Mouse (Mus musculus): ENCODE data around the gene Cnpy4. TPM values are rescaled to one million over a fixed set of nuclear protein-coding genes. Genes with fewer than 3 reads are reported as not detected.

Cnpy4 gene
- total and polyA plus RNA-seq, 2 experiments from 2014 or later: 11.0 to 23.4 TPM

DNA sequence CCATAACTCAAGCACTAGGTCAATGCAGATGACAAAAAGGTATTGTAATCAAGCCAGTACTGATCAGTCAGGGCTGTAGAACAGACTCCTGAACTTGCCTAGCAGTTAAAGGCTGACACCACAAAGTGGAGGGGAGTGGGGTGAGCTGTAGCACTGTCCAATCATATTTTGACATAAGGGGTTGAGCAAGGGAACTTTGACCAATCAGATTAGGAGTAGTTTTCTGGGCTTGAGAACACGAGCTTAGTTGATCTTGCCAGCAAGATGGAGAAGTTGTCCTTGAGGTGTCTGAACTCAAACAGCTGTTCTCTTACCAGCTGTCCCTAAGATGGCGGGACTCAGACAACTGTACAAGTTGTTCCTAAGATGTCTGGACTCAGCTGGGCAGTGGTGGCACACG, 14.1 kb upstream of the Cnpy4 start:
- Histone ChIP-seq H3K4me2 (ENCODE audit: low read depth, low read length) (no peak overlapping the region), H3K9ac (replicated peaks; ENCODE audit: low read length) (no peak overlapping the region), H3K4me3 (ENCODE audit: low read length) (no peak overlapping the region), H3K9me3 (ENCODE audit: low read length) (no peaks in the 10 kb centered on the region), H3K36me3 (ENCODE audit: insufficient read depth, low read length) (peaks cover 21% of the 10 kb centered on the region), H3K4me1 (ENCODE audit: insufficient read depth, low read length) (0 out of 2 replicates have a peak, but pooled peaks cover 3% of the 10 kb centered on the region), H3K27me3 (ENCODE audit: insufficient read depth, low read length) (no peaks in the 10 kb centered on the region), H3K27ac (no peak overlapping the region)
- no peak for ATAC-seq
- no peak for DNase-seq (ENCODE audit: low spot score)
- no peak for TF ChIP-seq CTCF (IDR thresholded peaks at IDR 0.05; ENCODE audit: low read depth)
- WGBS: 75% methylated on average over 3 of the region's 3 CpGs

- TF ChIP-seq CTCF (IDR thresholded peaks at IDR 0.05; ENCODE audit: low read depth): no peak
- Histone ChIP-seq H3K27ac (peak overlapping the region; percentile 62), H3K9me3 (ENCODE audit: low read length) (no peaks in the 10 kb centered on the region), H3K9ac (replicated peaks; ENCODE audit: low read length) (peak overlapping the region; percentile 75), H3K27me3 (ENCODE audit: insufficient read depth, low read length) (no peaks in the 10 kb centered on the region), H3K4me2 (ENCODE audit: low read depth, low read length) (peak overlapping the region; percentile 88), H3K36me3 (ENCODE audit: insufficient read depth, low read length) (0 out of 2 replicates have a peak, but pooled peaks cover 4% of the 10 kb centered on the region), H3K4me3 (ENCODE audit: low read length) (peak overlapping the region; percentile 73), H3K4me1 (ENCODE audit: insufficient read depth, low read length) (peaks cover 16% of the 10 kb centered on the region; the same call in 1 of the 2 replicates)
- peak; percentile 93 for DNase-seq (ENCODE audit: low spot score)
- ATAC-seq: peak; percentile 86
- WGBS: 0% methylated on average over 10 of the region's 10 CpGs
Measured at GRCm38 (mm10) chr5:138187661-138188306, 499 bp downstream of the Cnpy4 start.

GRCm38 (mm10) chr5:138193771-138194727, 6.8 kb downstream of the Cnpy4 start, which contains the start of gene Mblac1:
Mblac1 (plus strand) TSS chr5:138194314.
- Histone ChIP-seq H3K36me3 (ENCODE audit: insufficient read depth, low read length) (0 out of 2 replicates have a peak, but pooled peaks cover 4% of the 10 kb centered on the region), H3K27ac (peak within 1 kb of the TSS; percentile 93), H3K4me2 (ENCODE audit: low read depth, low read length) (peak within 1 kb of the TSS; percentile 97), H3K27me3 (ENCODE audit: insufficient read depth, low read length) (no peaks in the 10 kb centered on the region), H3K4me3 (ENCODE audit: low read length) (peak within 1 kb of the TSS; percentile 76), H3K9me3 (ENCODE audit: low read length) (no peaks in the 10 kb centered on the region), H3K9ac (replicated peaks; ENCODE audit: low read length) (peak within 1 kb of the TSS; percentile 68), H3K4me1 (ENCODE audit: insufficient read depth, low read length) (no peaks in the 10 kb centered on the region)
- TF ChIP-seq CTCF (IDR thresholded peaks at IDR 0.05; ENCODE audit: low read depth): 0 out of 2 replicates have a peak, but pooled peaks have one; percentile 1
- peak; percentile 89 for DNase-seq (ENCODE audit: low spot score)
- ATAC-seq: peak; percentile 86
- WGBS: 7% methylated on average over 54 of the region's 54 CpGs

DNA sequence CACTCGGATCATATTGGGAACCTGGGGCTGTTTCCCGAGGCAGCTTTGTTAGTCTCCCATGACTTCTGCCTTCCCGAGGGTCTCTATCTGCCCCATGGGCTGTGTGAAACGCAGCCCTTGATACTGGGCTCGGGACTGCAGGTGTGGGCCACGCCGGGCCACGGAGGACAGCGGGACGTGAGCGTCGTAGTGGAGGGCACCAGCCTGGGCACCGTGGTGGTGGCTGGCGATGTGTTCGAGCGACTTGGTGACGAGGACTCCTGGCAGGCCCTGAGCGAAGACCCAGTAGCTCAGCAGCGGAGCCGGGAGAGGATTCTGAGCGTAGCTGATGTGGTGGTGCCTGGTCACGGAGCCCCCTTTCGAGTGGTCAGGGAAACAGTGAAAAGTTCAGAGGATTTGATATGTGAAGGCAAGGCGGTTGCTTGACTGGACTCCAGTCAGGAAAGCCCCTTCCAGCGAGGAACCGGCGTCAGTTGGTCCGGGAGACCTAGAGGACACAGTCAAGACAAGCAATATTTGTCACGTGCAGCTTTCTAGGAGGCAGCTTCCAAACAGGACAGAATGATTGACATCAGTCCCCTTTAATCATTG, 7.6 kb downstream of the Cnpy4 start:
- Histone ChIP-seq H3K4me1 (ENCODE audit: insufficient read depth, low read length) (no peaks in the 10 kb centered on the region), H3K4me2 (ENCODE audit: low read depth, low read length) (peak overlapping the region; percentile 97), H3K9ac (replicated peaks; ENCODE audit: low read length) (peak overlapping the region; percentile 68), H3K4me3 (ENCODE audit: low read length) (peak overlapping the region; percentile 76), H3K36me3 (ENCODE audit: insufficient read depth, low read length) (0 out of 2 replicates have a peak, but pooled peaks cover 2% of the 10 kb centered on the region), H3K9me3 (ENCODE audit: low read length) (no peaks in the 10 kb centered on the region), H3K27ac (peak overlapping the region; percentile 93), H3K27me3 (ENCODE audit: insufficient read depth, low read length) (no peaks in the 10 kb centered on the region)
- DNase-seq (ENCODE audit: low spot score) (peak; percentile 61), ATAC-seq (peak; percentile 67)
- WGBS: under 1% methylated on average over 29 of the region's 29 CpGs
- TF ChIP-seq CTCF (IDR thresholded peaks at IDR 0.05; ENCODE audit: low read depth): peak; percentile 27; the same call in 1 of the 2 replicates

DNA sequence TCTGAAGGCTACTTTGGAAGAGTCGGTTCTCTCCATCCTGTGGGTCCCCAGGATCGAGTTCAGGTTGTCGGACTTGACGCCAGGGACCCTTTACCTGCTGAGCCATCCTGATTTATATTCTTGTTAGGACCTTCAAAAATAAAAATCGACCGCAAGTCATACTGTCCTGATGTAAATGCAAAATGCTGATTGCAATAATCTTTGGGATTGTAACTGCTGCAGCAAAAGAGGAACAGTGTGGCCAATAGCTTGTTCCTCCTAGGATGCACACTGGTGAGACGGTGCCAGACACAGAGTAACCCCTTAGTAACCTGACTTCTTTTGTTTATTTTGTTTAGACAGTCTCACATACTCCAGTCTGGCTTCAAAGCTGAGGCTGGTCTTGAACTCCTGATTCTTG, 8.2 kb downstream of the Cnpy4 start:
- Histone ChIP-seq H3K27ac (peak overlapping the region; percentile 93), H3K9me3 (ENCODE audit: low read length) (no peaks in the 10 kb centered on the region), H3K4me2 (ENCODE audit: low read depth, low read length) (peak overlapping the region; percentile 97), H3K4me1 (ENCODE audit: insufficient read depth, low read length) (no peaks in the 10 kb centered on the region), H3K36me3 (ENCODE audit: insufficient read depth, low read length) (no peaks in the 10 kb centered on the region), H3K27me3 (ENCODE audit: insufficient read depth, low read length) (no peaks in the 10 kb centered on the region), H3K4me3 (ENCODE audit: low read length) (peak overlapping the region; percentile 76), H3K9ac (replicated peaks; ENCODE audit: low read length) (peak overlapping the region; percentile 68; the same call in 1 of the 2 replicates)
- no peak for TF ChIP-seq CTCF (IDR thresholded peaks at IDR 0.05; ENCODE audit: low read depth)
- 56% methylated on average over 7 of the region's 7 CpGs for WGBS
- no peak for ATAC-seq
- no peak for DNase-seq (ENCODE audit: low spot score)

DNA sequence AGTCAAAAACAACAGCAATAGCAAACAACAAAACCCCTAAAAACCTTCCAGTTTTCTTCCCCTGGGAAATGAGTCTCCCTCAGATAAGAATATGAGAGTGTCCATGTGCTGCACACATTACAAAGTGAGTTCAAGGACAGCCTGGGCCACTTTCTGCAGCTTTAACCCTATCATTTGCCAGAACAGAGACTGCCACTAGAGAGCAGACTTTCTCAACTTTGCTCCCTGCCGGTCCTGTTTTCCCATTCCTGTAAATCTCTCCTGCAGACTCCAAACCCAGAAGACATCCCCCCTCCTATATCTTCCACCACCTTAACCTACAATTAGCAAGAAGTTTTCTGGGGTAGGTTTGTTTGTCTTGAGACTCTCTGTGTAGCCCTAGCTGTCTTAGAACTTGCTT, 12.3 kb downstream of the Cnpy4 start:
- ATAC-seq (no peak), DNase-seq (ENCODE audit: low spot score) (peak; percentile 49)
- H3K9me3 ChIP-seq (ENCODE audit: low read length): no peaks in the 10 kb centered on the region
- no peak overlapping the region for H3K27ac ChIP-seq
- no peak overlapping the region for H3K4me2 ChIP-seq (ENCODE audit: low read depth, low read length)
- H3K27me3 ChIP-seq (ENCODE audit: insufficient read depth, low read length): no peaks in the 10 kb centered on the region
- peak; percentile 60 for TF ChIP-seq CTCF (IDR thresholded peaks at IDR 0.05; ENCODE audit: low read depth)
- no peak overlapping the region for H3K4me3 ChIP-seq (ENCODE audit: low read length)
- H3K4me1 ChIP-seq (ENCODE audit: insufficient read depth, low read length): no peaks in the 10 kb centered on the region
- H3K36me3 ChIP-seq (ENCODE audit: insufficient read depth, low read length): no peaks in the 10 kb centered on the region
- WGBS: 4% methylated on average over 1 of the region's 1 CpGs
- H3K9ac ChIP-seq (replicated peaks; ENCODE audit: low read length): no peak overlapping the region

All from hindbrain, postnatal 0 days (tissue).